Mouse (Mus musculus) ovary, postnatal 36 days (tissue): ENCODE measurements around the gene Rasgef1b.
"Not testable (repeated sequence)": the region's sequence is repeated elsewhere in the genome, so short reads cannot be mapped to it uniquely, and the experiment has no call there.

ENCODE experiments used
- DNase-seq: peaks from one replicate; pipeline ENCODE4 v3.0.0; 2022; ENCODE audit warnings: low spot score, mixed read lengths

Gene Rasgef1b

GRCm38 (mm10) chr5:99216588-99217152 is 512.2 kb downstream of the Rasgef1b start:
- DNase-seq, result not testable (repeated sequence)

- DNase-seq, result no peak
Observed at GRCm38 (mm10) chr5:99215207-99216157, 513.4 kb downstream of the Rasgef1b start.

GRCm38 (mm10) chr5:99214400-99214799 is 514.5 kb downstream of the Rasgef1b start:
- DNase-seq, result no peak

GRCm38 (mm10) chr5:99213211-99213610 is 515.7 kb downstream of the Rasgef1b start:
- no peak for DNase-seq

- DNase-seq, result no peak
Observed at GRCm38 (mm10) chr5:99203475-99203874, 525.4 kb downstream of the Rasgef1b start.

GRCm38 (mm10) chr5:99202074-99202837 is 526.6 kb downstream of the Rasgef1b start:
- DNase-seq, result peak; percentile 33

- DNase-seq, result no peak
Observed at GRCm38 (mm10) chr5:99195436-99195835, 533.4 kb downstream of the Rasgef1b start.

GRCm38 (mm10) chr5:99190941-99191800 is 537.7 kb downstream of the Rasgef1b start:
- DNase-seq, result no peak

- no peak for DNase-seq
Observed at GRCm38 (mm10) chr5:99183637-99184036, 545.2 kb downstream of the Rasgef1b start.

GRCm38 (mm10) chr5:99174608-99175385 is 554.1 kb downstream of the Rasgef1b start:
- DNase-seq, result no peak

GRCm38 (mm10) chr5:99169836-99170235 is 559.0 kb downstream of the Rasgef1b start:
- no peak for DNase-seq

GRCm38 (mm10) chr5:99167767-99168166 is 561.1 kb downstream of the Rasgef1b start:
- DNase-seq, result no peak
